Mouse (Mus musculus): ENCODE data around the gene Atf7ip. TPM values are rescaled to one million over a fixed set of nuclear protein-coding genes. Genes with fewer than 3 reads are reported as not detected.

Atf7ip gene
- total and polyA plus RNA-seq, 3 experiments: 4.2 to 35.4 (median 29.7) TPM

GRCm38 (mm10) chr6:136602601-136603000 lies 96.6 kb downstream of the Atf7ip start:
- no peak overlapping the region for H3K9ac ChIP-seq (ENCODE audit: insufficient read depth, low read depth)
- dilution Hi-C loops (cut with MboI; ENCODE audit: extremely low pct_ligation_motif_present, extremely low pct_unique_long_range_greater_than_20kb, low sequenced_read_pairs) (no loop called here), in situ Hi-C loops (cut with MboI; ENCODE audit: low pct_ligation_motif_present, low pct_unique_long_range_greater_than_20kb, low sequenced_read_pairs) (no loop called here)
- H3K27ac ChIP-seq (ENCODE audit: insufficient read depth, low read depth): no peak overlapping the region
- no peaks in the 10 kb centered on the region for H3K4me1 ChIP-seq (ENCODE audit: control insufficient read depth in 1 of 2, insufficient read depth in 2 of 2)
- no peak overlapping the region for H3K4me3 ChIP-seq (replicated peaks in 1 of 3; ENCODE audit: low read depth in 2 of 3, low read length in 2 of 3, poor library complexity in 1 of 3)
- DNase-seq (ENCODE audit: extremely low read depth): no peak
- H3K9me3 ChIP-seq (replicated peaks; ENCODE audit: low read length): no peaks in the 10 kb centered on the region
- H3K27me3 ChIP-seq (replicated peaks): no peaks in the 10 kb centered on the region
- peaks cover 67 to 91% of the 10 kb centered on the region in 2 experiments for H3K36me3 ChIP-seq (replicated peaks in 1 of 2; ENCODE audit: control insufficient read depth in 1 of 2, insufficient read depth in 1 of 2, low read length in 1 of 2)
- no peak for TF ChIP-seq MAZ (IDR thresholded peaks at IDR 0.05; ENCODE audit: low read depth, low read length)
- no peak for TF ChIP-seq ZNF384 (IDR thresholded peaks at IDR 0.05; ENCODE audit: low read depth, low read length)
- no peak for TF ChIP-seq SMC3 (IDR thresholded peaks at IDR 0.05; ENCODE audit: low read depth, low read length)
- TF ChIP-seq POLR2AphosphoS2 (IDR thresholded peaks at IDR 0.05; ENCODE audit: low read depth, low read length): no peak
- TF ChIP-seq GABPA (IDR thresholded peaks at IDR 0.05; ENCODE audit: insufficient replicate concordance, low read depth, low read length): no peak
- no peak for TF ChIP-seq ZC3H11A (IDR thresholded peaks at IDR 0.05; ENCODE audit: low read depth, low read length)
- no peak for TF ChIP-seq RCOR1 (conservative IDR thresholded peaks at IDR 0.05; ENCODE audit: low read depth, low read length)
- no peak for TF ChIP-seq MXI1 (IDR thresholded peaks at IDR 0.05; ENCODE audit: low read depth, low read length)
- TF ChIP-seq BHLHE40 (IDR thresholded peaks at IDR 0.05; ENCODE audit: low read depth, low read length): no peak
- no peak for TF ChIP-seq ETS1 (conservative IDR thresholded peaks at IDR 0.05; ENCODE audit: low read depth, low read length)
- TF ChIP-seq MEF2A (IDR thresholded peaks at IDR 0.05; ENCODE audit: borderline replicate concordance, low read depth, low read length): no peak
- no peak for TF ChIP-seq RAD21 (IDR thresholded peaks at IDR 0.05; ENCODE audit: low read depth, low read length)
- TF ChIP-seq MAX (IDR thresholded peaks at IDR 0.05; ENCODE audit: low read length): no peak
- no peak for TF ChIP-seq MYC (IDR thresholded peaks at IDR 0.05; ENCODE audit: low read depth, low read length)
- no peak for TF ChIP-seq ZMIZ1 (IDR thresholded peaks at IDR 0.05; ENCODE audit: low read depth, low read length)
- TF ChIP-seq E2F4 (IDR thresholded peaks at IDR 0.05; ENCODE audit: insufficient replicate concordance, low read depth, low read length): no peak
- TF ChIP-seq POLR2A (IDR thresholded peaks at IDR 0.05; ENCODE audit: low read depth, low read length): no peak
- no peak for TF ChIP-seq TBP (conservative IDR thresholded peaks at IDR 0.05; ENCODE audit: low read depth, low read length)
- H3K79me2 ChIP-seq (replicated peaks; ENCODE audit: control insufficient read depth, extremely low read depth, insufficient read depth, poor library complexity, severe bottlenecking): no peaks in the 10 kb centered on the region
- no peak overlapping the region for H3K4me2 ChIP-seq (ENCODE audit: insufficient read depth, low read depth, poor library complexity, severe bottlenecking)

GRCm38 (mm10) chr6:136611351-136612215 lies 105.6 kb downstream of the Atf7ip start:
- H3K36me3 ChIP-seq (replicated peaks in 1 of 2; ENCODE audit: control insufficient read depth in 1 of 2, insufficient read depth in 1 of 2, low read length in 1 of 2): peaks cover 33 to 43% of the 10 kb centered on the region in 2 experiments
- no peaks in the 10 kb centered on the region for H3K79me2 ChIP-seq (replicated peaks; ENCODE audit: control insufficient read depth, extremely low read depth, insufficient read depth, poor library complexity, severe bottlenecking)
- H3K4me2 ChIP-seq (ENCODE audit: insufficient read depth, low read depth, poor library complexity, severe bottlenecking): no peak overlapping the region
- in situ Hi-C loops (cut with MboI; ENCODE audit: low pct_ligation_motif_present, low pct_unique_long_range_greater_than_20kb, low sequenced_read_pairs): no loop called here
- H3K9me3 ChIP-seq (replicated peaks; ENCODE audit: low read length): peaks cover 10% of the 10 kb centered on the region
- H3K4me3 ChIP-seq (replicated peaks in 1 of 3; ENCODE audit: low read depth in 2 of 3, low read length in 2 of 3, poor library complexity in 1 of 3): no peak overlapping the region
- dilution Hi-C loops (cut with MboI; ENCODE audit: extremely low pct_ligation_motif_present, extremely low pct_unique_long_range_greater_than_20kb, low sequenced_read_pairs): no loop called here
- no peak for DNase-seq (ENCODE audit: extremely low read depth)
- H3K27me3 ChIP-seq (replicated peaks): no peaks in the 10 kb centered on the region
- no peak overlapping the region for H3K9ac ChIP-seq (ENCODE audit: insufficient read depth, low read depth)
- no peaks in the 10 kb centered on the region for H3K4me1 ChIP-seq (ENCODE audit: control insufficient read depth in 1 of 2, insufficient read depth in 2 of 2)
- TF ChIP-seq BHLHE40 (IDR thresholded peaks at IDR 0.05; ENCODE audit: low read depth, low read length): no peak
- no peak for TF ChIP-seq MEF2A (IDR thresholded peaks at IDR 0.05; ENCODE audit: borderline replicate concordance, low read depth, low read length)
- no peak for TF ChIP-seq KAT2A (IDR thresholded peaks at IDR 0.05; ENCODE audit: insufficient replicate concordance, low read length)
- TF ChIP-seq MAFK (IDR thresholded peaks at IDR 0.05; ENCODE audit: insufficient replicate concordance, low read length): no peak
- TF ChIP-seq RAD21 (IDR thresholded peaks at IDR 0.05; ENCODE audit: low read depth, low read length): no peak
- TF ChIP-seq HCFC1 (IDR thresholded peaks at IDR 0.05; ENCODE audit: low read depth, low read length): no peak
- no peak for TF ChIP-seq NRF1 (IDR thresholded peaks at IDR 0.05; ENCODE audit: low read depth, low read length)
- no peak for TF ChIP-seq ZC3H11A (IDR thresholded peaks at IDR 0.05; ENCODE audit: low read depth, low read length)
- TF ChIP-seq MAX (IDR thresholded peaks at IDR 0.05; ENCODE audit: low read length): no peak
- no peak overlapping the region for H3K27ac ChIP-seq (ENCODE audit: insufficient read depth, low read depth)
